Mouse (Mus musculus): Measurements from ENCODE around the gene Ccr1. TPM values are rescaled to one million over a fixed set of nuclear protein-coding genes. Genes with fewer than 3 reads are reported as not detected.

The Ccr1 gene
- not detected for polyA plus RNA-seq (2017; shearing (Covaris generic))

DNA sequence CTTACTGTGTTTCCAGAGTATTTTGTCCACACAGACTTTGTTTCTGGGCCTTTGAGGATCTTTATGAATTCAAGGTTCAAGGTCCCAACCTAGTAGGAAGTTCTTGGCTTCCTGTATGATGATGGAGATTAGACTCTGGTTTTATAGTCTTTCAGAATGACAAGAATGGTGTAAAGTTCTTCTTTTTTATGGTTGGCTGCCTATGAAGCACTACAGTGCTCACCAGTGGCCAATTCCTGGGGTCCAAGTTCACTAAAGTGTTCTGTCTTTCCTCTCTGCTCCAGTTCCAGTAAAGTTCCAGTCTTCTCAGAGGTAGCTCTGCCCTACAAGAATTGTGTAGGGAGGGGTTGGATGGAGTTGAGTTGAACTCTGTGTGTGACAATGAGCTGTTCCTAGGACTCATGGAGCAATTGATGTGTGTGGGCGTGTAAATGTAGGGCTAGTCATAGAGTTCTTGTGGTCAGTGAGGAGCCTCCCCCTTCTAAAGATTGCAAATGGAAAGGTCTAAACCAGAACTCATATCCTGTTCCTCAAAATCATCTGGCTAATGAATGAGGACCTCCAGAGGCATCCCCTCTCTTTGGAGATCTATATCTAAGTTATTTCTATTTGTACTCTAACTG lies at the start of gene Ccr1:
Gene Ccr1 (minus strand): TSS at position 403 of the 623 bp plus-strand sequence.

DNA sequence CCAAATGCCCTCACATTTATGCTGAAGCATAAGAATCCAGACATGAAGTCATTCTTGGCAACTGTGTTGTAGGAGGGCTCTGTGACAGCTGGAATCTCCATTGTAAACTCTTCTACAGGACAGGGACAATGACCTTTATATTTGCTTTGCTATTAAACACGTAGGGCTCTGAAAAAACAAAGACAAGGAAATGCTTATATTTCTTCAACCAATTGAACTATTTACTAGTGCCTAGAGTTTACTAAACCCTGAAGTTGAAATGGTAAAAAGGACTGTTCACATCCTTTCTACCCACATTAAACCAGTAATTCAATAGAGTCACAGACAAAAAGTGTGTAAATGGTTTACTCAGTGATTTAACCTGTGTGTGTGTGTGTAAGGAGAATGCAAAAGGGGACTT lies 9.8 kb upstream of the Ccr1 start, which contains the start of gene Ccr1l1:
Gene Ccr1l1 (minus strand): TSS at position 101 of the 400 bp plus-strand sequence.

Other genes with a start within 250 kb of the Ccr1 start
- 0.66 TPM for gene Cxcr6, start 162.2 kb downstream of the Ccr1 start, polyA plus RNA-seq (2017; shearing (Covaris generic))
- gene Fyco1, start 116.8 kb downstream of the Ccr1 start, polyA plus RNA-seq (2017; shearing (Covaris generic)) = 22.4 TPM
- gene Xcr1, start 106.7 kb downstream of the Ccr1 start, polyA plus RNA-seq (2017; shearing (Covaris generic)) = 0.15 TPM
- not detected for gene Ccr1l1, start 9.7 kb upstream of the Ccr1 start, polyA plus RNA-seq (2017; shearing (Covaris generic))
- not detected for gene Ccr3, start 53.3 kb upstream of the Ccr1 start, polyA plus RNA-seq (2017; shearing (Covaris generic))
- 1.1 TPM for gene Ccr2, start 133.3 kb upstream of the Ccr1 start, polyA plus RNA-seq (2017; shearing (Covaris generic))
- gene Ccr5, start 152.9 kb upstream of the Ccr1 start, polyA plus RNA-seq (2017; shearing (Covaris generic)) = 2.9 TPM